Mouse (Mus musculus) B cell, adult (primary cell): Measurements from ENCODE around the gene Olfr890. TPM values are rescaled to one million over a fixed set of nuclear protein-coding genes. Genes with fewer than 3 reads are reported as not detected.

Experiments used
- total RNA-seq: library from RNA; stranded (reverse); gene quantifications from 4 replicates; pipeline ENCODE4 v1.2.4, GENCODE M21; 2023; ENCODE audit not compliant: inconsistent age

The Olfr890 gene
- total RNA-seq: not detected in 4 replicates

GRCm38 (mm10) chr9:38142217-38142616 lies at the start of gene Olfr890:
Gene Olfr890 (plus strand): TSS chr9:38142517.

GRCm38 (mm10) chr9:38107828-38108227 lies 34.5 kb upstream of the Olfr890 start, which contains the start of gene Olfr888:
Gene Olfr888 (plus strand): TSS chr9:38108128.

GRCm38 (mm10) chr9:38114898-38115297 lies 27.4 kb upstream of the Olfr890 start, which contains the start of gene Olfr889:
Gene Olfr889 (plus strand): TSS chr9:38115198.

GRCm38 (mm10) chr9:38180721-38181120 lies 38.4 kb downstream of the Olfr890 start, which contains the start of gene Olfr891:
Gene Olfr891 (minus strand): TSS chr9:38180821.

Other genes starting within 250 kb of the Olfr890 start
- not detected in 4 replicates for gene Olfr145, start 245.8 kb upstream of the Olfr890 start, total RNA-seq
- not detected in 4 replicates for gene Olfr878, start 224.7 kb upstream of the Olfr890 start, total RNA-seq
- not detected in 4 replicates for gene Olfr881, start 150.7 kb upstream of the Olfr890 start, total RNA-seq
- gene Olfr883, start 116.7 kb upstream of the Olfr890 start, total RNA-seq: not detected in 4 replicates
- gene Olfr884, start 96.0 kb upstream of the Olfr890 start, total RNA-seq: not detected in 4 replicates
- not detected in 4 replicates for gene Olfr885, start 81.2 kb upstream of the Olfr890 start, total RNA-seq
- not detected in 4 replicates for gene Olfr887, start 58.4 kb upstream of the Olfr890 start, total RNA-seq
- gene Olfr888, start 34.4 kb upstream of the Olfr890 start, total RNA-seq: not detected in 4 replicates
- not detected in 4 replicates for gene Olfr889, start 27.3 kb upstream of the Olfr890 start, total RNA-seq
- gene Olfr891, start 38.3 kb downstream of the Olfr890 start, total RNA-seq: not detected in 4 replicates
- gene Olfr893, start 65.8 kb downstream of the Olfr890 start, total RNA-seq: not detected in 4 replicates
- gene Olfr894, start 75.5 kb downstream of the Olfr890 start, total RNA-seq: not detected in 4 replicates
- gene Olfr143, start 110.3 kb downstream of the Olfr890 start, total RNA-seq: not detected in 4 replicates
- not detected in 4 replicates for gene Olfr895, start 125.3 kb downstream of the Olfr890 start, total RNA-seq
- gene Olfr896-ps1, start 148.6 kb downstream of the Olfr890 start, total RNA-seq: not detected in 4 replicates
- not detected in 4 replicates for gene Olfr25, start 186.5 kb downstream of the Olfr890 start, total RNA-seq
- not detected in 4 replicates for gene Olfr898, start 205.9 kb downstream of the Olfr890 start, total RNA-seq
- not detected in 4 replicates for gene Olfr250, start 224.4 kb downstream of the Olfr890 start, total RNA-seq
- not detected in 4 replicates for gene Olfr251, start 234.6 kb downstream of the Olfr890 start, total RNA-seq